Mouse (Mus musculus) midbrain, embryonic 12.5 days (tissue): ENCODE data around the gene Eif4a3. TPM values are rescaled to one million over a fixed set of nuclear protein-coding genes. Genes with fewer than 3 reads are reported as not detected.

Experiments used
- ATAC-seq: fragments of 200-750 bp; cut with Nextera tagmentation; 2 replicates; pipeline ENCODE4 v1.8.0; 2017; ENCODE audit warnings: low read depth, moderate TSS enrichment, moderate library complexity; ENCODE audit not compliant: low FRiP score
- H3K27ac ChIP-seq: fragments of 300-500 bp; sonication (generic); replicated peaks from 2 replicates; pipeline ENCODE4 v1.5.1; 2016; ENCODE audit warnings: mild to moderate bottlenecking
- H3K27me3 ChIP-seq: fragments of 300-500 bp; sonication (generic); 2 replicates; pipeline ENCODE4 v1.6.1; 2016; ENCODE audit warnings: mild to moderate bottlenecking
- H3K36me3 ChIP-seq: fragments of 300-500 bp; sonication (generic); 2 replicates; pipeline ENCODE4 v1.6.1; 2016
- H3K4me1 ChIP-seq: fragments of 300-500 bp; sonication (generic); 2 replicates; pipeline ENCODE4 v1.6.1; 2016
- H3K4me2 ChIP-seq: fragments of 300-500 bp; sonication (generic); replicated peaks from 2 replicates; pipeline ENCODE4 v1.6.1; 2016; ENCODE audit warnings: mild to moderate bottlenecking, moderate library complexity
- H3K4me3 ChIP-seq: fragments of 300-500 bp; sonication (generic); 2 replicates; pipeline ENCODE4 v1.5.1; 2016; ENCODE audit warnings: mild to moderate bottlenecking
- H3K9ac ChIP-seq: fragments of 300-500 bp; sonication (generic); replicated peaks from 2 replicates; pipeline ENCODE4 v1.6.1; 2016; ENCODE audit warnings: mild to moderate bottlenecking, moderate library complexity
- H3K9me3 ChIP-seq: fragments of 300-500 bp; sonication (generic); 2 replicates; pipeline ENCODE4 v1.6.1; 2016; ENCODE audit warnings: mild to moderate bottlenecking
- WGBS: fragments of 180-500 bp; shearing (Covaris S2); methylation state at CpG from one replicate; pipeline ENCODE4 v1.1.7; 2016; 5-methylcytosine and 5-hydroxymethylcytosine counted together
- polyA plus RNA-seq: library from polyadenylated mRNA; unstranded; fragments of >200 nt; fragmentation: Nextera tagmentation; extraction: Ambion mirVana; gene quantifications from 2 replicates; pipeline ENCODE4 v1.2.1, GENCODE M21; 2016

The Eif4a3 gene
- polyA plus RNA-seq: 326 and 341 TPM in 2 replicates

DNA sequence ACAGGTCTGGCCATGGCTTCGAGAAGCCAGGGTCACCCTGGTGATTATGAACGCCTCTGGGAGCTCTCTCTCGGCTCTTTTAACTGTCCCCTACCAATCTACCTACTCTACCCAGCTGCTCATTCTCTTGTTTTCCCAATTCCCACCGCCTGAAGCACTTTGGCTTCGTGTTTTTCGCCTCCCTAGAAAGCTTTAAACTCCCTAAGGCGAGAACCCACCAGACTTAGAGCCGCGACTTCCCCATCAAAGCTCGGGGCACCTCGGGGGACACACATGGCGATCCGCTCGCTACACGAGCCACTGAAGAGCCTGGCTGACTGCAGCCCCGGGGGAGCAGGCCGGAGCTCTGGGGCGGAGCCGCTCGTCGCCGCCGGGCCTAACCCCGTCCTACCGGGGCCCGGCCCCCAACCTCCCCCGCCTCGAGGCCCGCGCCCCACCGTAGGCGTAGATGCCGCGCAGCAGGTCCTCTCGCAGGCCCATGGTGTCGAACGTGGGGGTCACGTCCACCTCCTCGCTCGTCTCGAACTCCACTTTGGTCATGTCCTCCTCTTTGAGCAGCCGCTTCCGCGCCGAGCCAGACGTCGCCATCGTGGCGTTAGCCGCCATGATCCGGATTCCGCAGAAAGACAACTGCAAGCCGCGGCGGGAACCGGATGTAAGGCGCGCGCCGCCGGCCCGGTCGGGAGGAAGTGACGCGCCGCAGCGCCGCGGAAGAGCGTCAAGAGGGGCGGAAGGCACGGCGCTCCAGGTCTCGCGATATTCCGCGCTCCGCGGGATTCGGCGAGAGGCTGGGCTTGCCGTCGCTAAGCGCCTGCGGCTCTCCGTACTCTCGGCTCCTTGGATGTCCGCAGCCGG, at the start of gene Eif4a3:
Gene Eif4a3 (minus strand): TSS at position 699 of the 855 bp plus-strand sequence.
- under 1% methylated on average over 86 of the region's 89 CpGs for WGBS
- Histone ChIP-seq H3K4me3 (peak within 1 kb of the TSS; percentile 99), H3K4me2 (peak within 1 kb of the TSS; percentile 93), H3K27me3 (0 out of 2 replicates have a peak, but pooled peaks cover 8% of the 10 kb centered on the region), H3K36me3 (peaks cover 34% of the 10 kb centered on the region), H3K9ac (peak within 1 kb of the TSS; percentile 97), H3K4me1 (peaks cover 24% of the 10 kb centered on the region), H3K9me3 (no peaks in the 10 kb centered on the region), H3K27ac (peak within 1 kb of the TSS; percentile 96)
- ATAC-seq: peak; percentile 96

GRCm38 (mm10) chr11:119347125-119347524, 47.2 kb upstream of the Eif4a3 start:
- ATAC-seq: no peak
- H3K27me3 ChIP-seq: no peaks in the 10 kb centered on the region
- no peaks in the 10 kb centered on the region for H3K36me3 ChIP-seq
- WGBS: 92% methylated on average over 4 of the region's 4 CpGs
- no peak overlapping the region for H3K4me3 ChIP-seq
- no peak overlapping the region for H3K4me2 ChIP-seq
- no peak overlapping the region for H3K9ac ChIP-seq
- H3K27ac ChIP-seq: no peak overlapping the region
- H3K9me3 ChIP-seq: no peaks in the 10 kb centered on the region
- no peaks in the 10 kb centered on the region for H3K4me1 ChIP-seq

- Histone ChIP-seq H3K4me1 (no peaks in the 10 kb centered on the region), H3K4me3 (no peak overlapping the region), H3K4me2 (no peak overlapping the region), H3K9me3 (no peaks in the 10 kb centered on the region), H3K36me3 (no peaks in the 10 kb centered on the region), H3K27me3 (no peaks in the 10 kb centered on the region), H3K27ac (no peak overlapping the region), H3K9ac (no peak overlapping the region)
- ATAC-seq: no peak
- 75% methylated on average over 6 of the region's 6 CpGs for WGBS
Observed at GRCm38 (mm10) chr11:119344865-119345264, 45.0 kb upstream of the Eif4a3 start.

DNA sequence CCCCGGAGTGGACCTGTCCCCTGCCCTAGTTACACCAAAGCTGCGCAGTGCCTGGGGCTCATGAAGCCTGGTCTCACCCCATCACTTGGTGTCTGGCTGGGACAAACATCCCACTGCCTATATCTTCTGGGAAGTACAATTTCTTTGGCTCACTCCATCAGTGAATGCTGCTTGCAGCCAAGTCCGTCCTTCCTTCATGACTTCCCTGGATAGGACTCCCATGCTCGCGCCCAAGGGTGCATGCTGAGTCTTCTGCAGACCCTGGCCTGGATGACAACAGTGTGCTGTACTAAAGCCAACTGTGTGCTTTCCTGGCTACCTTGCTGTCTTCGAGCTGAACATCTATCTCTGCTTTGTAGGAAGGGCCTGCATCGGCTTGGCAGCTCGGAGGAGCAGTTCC, 44.3 kb upstream of the Eif4a3 start:
- Histone ChIP-seq H3K27ac (no peak overlapping the region), H3K4me1 (0 out of 2 replicates have a peak, but pooled peaks cover 4% of the 10 kb centered on the region), H3K9me3 (no peaks in the 10 kb centered on the region), H3K27me3 (no peaks in the 10 kb centered on the region), H3K36me3 (no peaks in the 10 kb centered on the region), H3K4me2 (no peak overlapping the region), H3K9ac (no peak overlapping the region), H3K4me3 (no peak overlapping the region)
- no peak for ATAC-seq
- WGBS: 85% methylated on average over 8 of the region's 8 CpGs

- Histone ChIP-seq H3K9me3 (no peaks in the 10 kb centered on the region), H3K4me1 (0 out of 2 replicates have a peak, but pooled peaks cover 5% of the 10 kb centered on the region), H3K27ac (no peak overlapping the region), H3K27me3 (no peaks in the 10 kb centered on the region), H3K4me2 (no peak overlapping the region), H3K36me3 (no peaks in the 10 kb centered on the region), H3K9ac (no peak overlapping the region), H3K4me3 (no peak overlapping the region)
- ATAC-seq: no peak
- WGBS: 5% methylated on average over 5 of the region's 5 CpGs
Observed at GRCm38 (mm10) chr11:119339637-119340036, 39.7 kb upstream of the Eif4a3 start.

DNA sequence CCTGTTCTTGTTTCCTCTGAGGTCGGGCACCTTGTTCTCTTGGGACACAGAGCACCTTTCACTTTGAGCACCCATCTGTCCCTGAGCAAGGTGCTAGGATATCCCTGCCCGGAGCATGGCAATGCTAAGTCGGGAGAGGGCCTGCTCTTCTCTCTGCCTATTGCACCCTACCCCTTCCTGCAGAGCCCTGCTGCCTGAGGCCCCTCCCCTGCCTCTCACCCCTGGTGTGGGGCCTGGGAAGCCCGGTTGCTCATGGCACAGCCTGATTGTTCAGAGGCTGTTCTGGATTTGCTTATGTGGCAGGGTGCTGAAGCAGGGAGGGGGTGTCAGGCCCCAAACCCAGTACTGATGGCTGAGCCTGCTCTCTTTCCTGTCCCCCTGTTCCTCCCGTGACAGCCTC, 39.3 kb upstream of the Eif4a3 start:
- H3K9me3 ChIP-seq: no peaks in the 10 kb centered on the region
- H3K27ac ChIP-seq: no peak overlapping the region
- no peak overlapping the region for H3K4me2 ChIP-seq
- H3K9ac ChIP-seq: no peak overlapping the region
- no peak overlapping the region for H3K4me3 ChIP-seq
- 0 out of 2 replicates have a peak, but pooled peaks cover 5% of the 10 kb centered on the region for H3K4me1 ChIP-seq
- WGBS: 53% methylated on average over 5 of the region's 5 CpGs
- 0 out of 2 replicates have a peak, but pooled peaks have one; percentile 19 for ATAC-seq
- no peaks in the 10 kb centered on the region for H3K36me3 ChIP-seq
- no peaks in the 10 kb centered on the region for H3K27me3 ChIP-seq

DNA sequence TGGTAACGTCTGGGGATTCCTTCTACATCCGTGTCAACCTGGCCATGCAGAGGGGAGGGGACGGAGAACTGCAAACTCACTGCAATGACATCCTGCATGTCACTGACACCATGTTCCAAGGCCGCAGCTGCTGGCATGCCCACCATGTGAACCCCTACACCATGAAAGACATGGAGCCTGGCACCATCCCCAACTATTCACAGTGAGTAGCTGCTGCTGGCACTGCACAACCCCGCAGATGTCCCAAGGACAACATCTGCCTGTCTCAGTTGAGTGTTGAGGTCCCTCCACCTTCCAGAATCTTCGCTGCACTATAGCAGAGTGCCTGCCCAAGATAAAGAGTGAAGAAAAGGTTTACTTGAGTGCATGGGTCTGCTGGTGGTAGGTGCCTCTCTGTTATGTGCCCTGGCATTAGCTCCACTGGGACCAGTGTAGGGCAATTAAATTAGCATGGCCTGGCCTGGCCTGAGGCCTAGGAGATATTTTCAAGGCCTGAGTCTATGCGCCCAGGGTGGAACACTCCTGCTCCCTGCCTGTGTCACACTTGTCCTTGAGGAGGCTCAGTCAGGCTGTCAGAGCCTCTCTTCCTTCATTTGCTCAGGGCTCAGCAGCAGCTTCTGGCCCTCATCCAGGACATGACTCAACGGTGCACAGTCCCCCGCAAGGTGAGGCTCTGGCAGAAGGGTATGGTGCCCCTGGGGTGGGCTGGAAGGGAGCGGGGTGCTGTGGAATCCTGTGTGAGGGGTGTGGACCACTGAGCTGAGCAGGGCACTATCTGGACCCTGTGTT, 38.6 kb upstream of the Eif4a3 start:
- ATAC-seq: no peak
- 83% methylated on average over 10 of the region's 10 CpGs for WGBS

DNA sequence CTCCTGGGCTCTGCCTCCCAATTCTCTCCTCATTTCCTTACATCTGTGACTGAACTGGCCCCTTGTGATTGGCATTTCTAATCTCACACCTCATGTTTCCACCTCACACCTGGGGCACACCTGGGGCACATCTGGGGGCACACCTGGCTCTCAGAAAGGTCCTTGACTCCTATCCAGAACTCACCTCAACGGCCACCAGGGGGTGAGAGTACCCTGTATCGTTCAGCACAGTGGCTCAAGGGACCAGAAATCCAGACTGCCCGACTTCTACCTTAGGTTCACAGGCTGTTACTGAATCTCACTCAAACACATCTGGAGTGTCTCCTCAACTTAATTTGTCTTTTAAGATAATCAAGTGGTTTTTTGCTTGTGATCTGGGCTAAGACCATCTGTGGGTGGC, 32.1 kb upstream of the Eif4a3 start:
- H3K27ac ChIP-seq: no peak overlapping the region
- H3K9me3 ChIP-seq: no peaks in the 10 kb centered on the region
- no peaks in the 10 kb centered on the region for H3K36me3 ChIP-seq
- H3K9ac ChIP-seq: no peak overlapping the region
- H3K4me1 ChIP-seq: no peaks in the 10 kb centered on the region
- H3K4me2 ChIP-seq: no peak overlapping the region
- H3K4me3 ChIP-seq: no peak overlapping the region
- 55% methylated on average over 3 of the region's 3 CpGs for WGBS
- ATAC-seq: no peak
- H3K27me3 ChIP-seq: peaks cover 3% of the 10 kb centered on the region; the same call in 1 of the 2 replicates

More for the DNA sequence above, 38.6 kb upstream of the Eif4a3 start:
- Histone ChIP-seq H3K27ac (no peak overlapping the region), H3K4me1 (0 out of 2 replicates have a peak, but pooled peaks cover 5% of the 10 kb centered on the region), H3K36me3 (no peaks in the 10 kb centered on the region), H3K27me3 (no peaks in the 10 kb centered on the region), H3K9me3 (no peaks in the 10 kb centered on the region), H3K4me2 (no peak overlapping the region), H3K4me3 (no peak overlapping the region), H3K9ac (no peak overlapping the region)

DNA sequence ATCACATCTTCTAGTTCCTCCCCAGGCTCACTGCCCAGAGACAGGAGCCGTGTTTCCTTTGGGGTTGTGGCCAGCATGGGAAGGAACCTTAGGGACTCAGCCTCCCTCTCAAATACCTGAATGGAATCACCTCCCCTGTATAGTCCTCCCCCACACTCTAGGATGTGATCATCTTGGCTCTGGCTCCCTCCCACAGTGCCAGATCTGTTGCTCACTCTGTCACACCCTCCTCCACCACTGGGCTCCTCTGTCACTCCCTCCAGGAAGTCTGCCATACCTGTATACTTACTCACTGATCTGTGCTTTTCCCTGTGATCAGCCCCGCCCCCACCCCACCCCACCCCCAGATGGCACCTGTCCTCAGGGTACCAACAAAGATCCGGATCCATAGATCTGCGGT, 30.7 kb upstream of the Eif4a3 start:
- Histone ChIP-seq H3K4me1 (no peaks in the 10 kb centered on the region), H3K9ac (no peak overlapping the region), H3K36me3 (no peaks in the 10 kb centered on the region), H3K27me3 (peaks cover 7% of the 10 kb centered on the region; the same call in 1 of the 2 replicates), H3K4me2 (no peak overlapping the region), H3K9me3 (no peaks in the 10 kb centered on the region), H3K27ac (no peak overlapping the region), H3K4me3 (no peak overlapping the region)
- WGBS: 65% methylated on average over 4 of the region's 4 CpGs
- ATAC-seq: no peak

DNA sequence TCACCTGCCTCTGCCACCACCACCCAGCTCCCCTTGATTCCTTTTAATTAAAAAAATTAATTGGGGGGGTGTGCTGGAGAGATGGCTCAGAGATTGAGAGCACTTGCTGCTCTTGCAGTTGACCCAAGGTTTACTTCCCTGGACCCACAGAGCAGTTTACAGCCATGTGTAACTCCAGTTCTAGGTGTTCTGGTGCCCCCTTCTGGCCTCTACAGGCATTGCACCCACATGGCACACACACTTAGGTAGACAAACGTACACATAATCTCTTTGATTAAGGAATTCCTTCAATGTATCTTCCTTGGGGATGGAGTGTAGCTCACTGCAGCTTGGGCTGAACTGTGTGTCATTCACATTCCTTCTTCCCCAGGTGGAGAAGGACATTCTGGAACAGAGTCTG, 25.2 kb upstream of the Eif4a3 start:
- Histone ChIP-seq H3K27ac (no peak overlapping the region), H3K36me3 (no peaks in the 10 kb centered on the region)
- WGBS: 78% methylated on average over 1 of the region's 1 CpGs

DNA sequence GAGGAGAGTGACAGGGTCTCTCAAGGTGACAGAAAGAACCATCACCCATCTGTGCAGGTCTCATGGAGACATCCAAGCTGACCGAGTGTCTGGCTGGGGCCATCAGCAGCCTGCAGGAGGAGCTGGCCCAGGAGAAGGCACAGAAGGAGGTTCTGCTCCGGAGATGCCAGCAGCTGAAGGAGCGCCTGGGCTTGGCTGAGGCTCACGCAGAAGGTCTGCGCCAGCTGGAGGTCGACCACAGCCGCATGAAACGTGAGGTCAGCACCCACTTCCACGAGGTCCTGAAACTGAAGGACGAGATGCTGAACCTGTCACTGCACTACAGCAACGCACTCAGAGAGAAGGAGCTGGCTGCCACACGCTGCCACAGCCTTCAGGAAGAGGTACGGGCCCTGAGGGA, 22.6 kb upstream of the Eif4a3 start:
- WGBS: 80% methylated on average over 13 of the region's 13 CpGs
- Histone ChIP-seq H3K4me1 (no peaks in the 10 kb centered on the region), H3K4me2 (no peak overlapping the region), H3K27me3 (peaks cover 6% of the 10 kb centered on the region; the same call in 1 of the 2 replicates), H3K36me3 (no peaks in the 10 kb centered on the region), H3K27ac (no peak overlapping the region), H3K4me3 (no peak overlapping the region), H3K9me3 (peaks cover 5% of the 10 kb centered on the region; the same call in 1 of the 2 replicates), H3K9ac (no peak overlapping the region)
- ATAC-seq: no peak

More for the DNA sequence above, 25.2 kb upstream of the Eif4a3 start:
- Histone ChIP-seq H3K9me3 (peaks cover 5% of the 10 kb centered on the region; the same call in 1 of the 2 replicates), H3K4me2 (no peak overlapping the region), H3K4me3 (no peak overlapping the region), H3K4me1 (no peaks in the 10 kb centered on the region), H3K9ac (no peak overlapping the region), H3K27me3 (peaks cover 6% of the 10 kb centered on the region; the same call in 1 of the 2 replicates)
- no peak for ATAC-seq

DNA sequence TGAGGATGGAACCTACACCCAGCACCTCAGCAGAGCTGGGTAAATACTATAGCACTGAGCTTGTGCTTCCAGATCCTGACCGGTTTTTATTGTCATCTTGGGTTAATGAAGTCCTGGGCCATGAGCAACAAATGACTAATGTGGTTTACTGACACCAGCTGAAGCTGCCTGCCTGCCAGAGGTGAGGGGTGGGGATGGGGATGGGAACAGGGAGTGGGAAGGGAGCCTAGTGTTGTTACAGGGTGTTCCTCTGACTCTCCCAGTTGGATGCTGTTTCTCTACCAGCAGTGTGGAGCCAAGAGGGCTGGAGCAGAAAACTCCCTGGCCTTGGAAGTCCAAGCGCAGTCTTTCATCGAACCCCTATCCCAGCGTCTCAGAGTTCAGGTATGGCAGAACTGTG, 16.8 kb upstream of the Eif4a3 start:
- no peaks in the 10 kb centered on the region for H3K9me3 ChIP-seq
- no peak overlapping the region for H3K27ac ChIP-seq
- ATAC-seq: no peak
- no peaks in the 10 kb centered on the region for H3K27me3 ChIP-seq
- no peaks in the 10 kb centered on the region for H3K4me1 ChIP-seq
- H3K9ac ChIP-seq: no peak overlapping the region
- WGBS: 80% methylated on average over 4 of the region's 4 CpGs
- H3K4me3 ChIP-seq: no peak overlapping the region
- no peak overlapping the region for H3K4me2 ChIP-seq
- no peaks in the 10 kb centered on the region for H3K36me3 ChIP-seq
